Mouse (Mus musculus): ENCODE data around the gene Rab5if. TPM values are rescaled to one million over a fixed set of nuclear protein-coding genes. Genes with fewer than 3 reads are reported as not detected.
"Not testable (repeated sequence)": the region's sequence is repeated elsewhere in the genome, so short reads cannot be mapped to it uniquely, and the experiment has no call there.

Rab5if gene
- 171 and 173 TPM in 2 replicates for polyA plus RNA-seq (2015; fragmentation: Nextera tagmentation; extraction: Ambion mirVana)

GRCm38 (mm10) chr2:156862772-156863486 lies at the start of gene Rab5if:
Gene Rab5if (plus strand): TSS chr2:156863128.
- Histone ChIP-seq H3K36me3 (ENCODE audit: control insufficient read depth, insufficient read depth) (peaks cover 8% of the 10 kb centered on the region; the same call in 1 of the 2 replicates), H3K4me2 (ENCODE audit: low read depth, low read length) (peak within 1 kb of the TSS; percentile 93), H3K9ac (ENCODE audit: low read length) (peak within 1 kb of the TSS; percentile 99), H3K4me3 (ENCODE audit: low read length) (peak within 1 kb of the TSS; percentile 86), H3K27me3 (ENCODE audit: control insufficient read depth, insufficient read depth, low read length) (no peaks in the 10 kb centered on the region), H3K9me3 (replicated peaks; ENCODE audit: control insufficient read depth, low read length) (no peaks in the 10 kb centered on the region), H3K4me1 (ENCODE audit: control insufficient read depth, insufficient read depth, low read length) (peaks cover 22% of the 10 kb centered on the region), H3K27ac (ENCODE audit: low read length) (peak within 1 kb of the TSS; percentile 94)
- WGBS, result under 1% methylated on average over 95 of the region's 98 CpGs
- ATAC-seq (replicated peaks; ENCODE audit: extremely low read depth, insufficient read depth, low FRiP score), result peak; percentile 92

DNA sequence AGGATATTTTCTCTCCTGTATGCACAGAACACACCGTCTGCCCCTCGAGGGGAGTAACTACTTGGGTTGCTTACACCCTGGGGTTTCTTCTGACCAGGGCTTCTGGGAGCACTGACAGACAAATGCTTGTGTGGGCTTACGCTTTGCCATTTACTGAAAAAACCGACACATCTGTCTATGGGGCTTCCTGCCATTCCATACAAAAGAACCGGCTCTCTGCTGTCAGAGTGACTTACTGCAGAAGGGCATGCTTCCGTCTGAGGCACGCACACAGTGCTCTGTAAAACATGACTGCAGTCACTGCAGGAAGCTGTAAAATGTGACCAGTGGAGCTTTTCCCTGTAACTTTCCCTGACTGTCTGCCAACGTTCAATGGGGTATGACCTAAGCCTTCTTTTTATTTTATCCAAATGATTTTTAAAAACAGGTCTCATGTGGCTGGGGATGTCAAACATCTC lies 48.6 kb upstream of the Rab5if start:
- ATAC-seq (replicated peaks; ENCODE audit: extremely low read depth, insufficient read depth, low FRiP score), result peak; percentile 70
- 22% methylated on average over 8 of the region's 8 CpGs for WGBS
- no peaks in the 10 kb centered on the region for H3K36me3 ChIP-seq (ENCODE audit: control insufficient read depth, insufficient read depth)
- H3K27ac ChIP-seq (ENCODE audit: low read length), result peak overlapping the region; percentile 72
- H3K4me1 ChIP-seq (ENCODE audit: control insufficient read depth, insufficient read depth, low read length), result peaks cover 4% of the 10 kb centered on the region; the same call in 1 of the 2 replicates
- no peak overlapping the region for H3K4me3 ChIP-seq (ENCODE audit: low read length)
- 0 out of 2 replicates have a peak overlapping the region, but pooled peaks have one; percentile 2 for H3K9ac ChIP-seq (ENCODE audit: low read length)
- no peaks in the 10 kb centered on the region for H3K27me3 ChIP-seq (ENCODE audit: control insufficient read depth, insufficient read depth, low read length)
- H3K9me3 ChIP-seq (replicated peaks; ENCODE audit: control insufficient read depth, low read length), result no peaks in the 10 kb centered on the region
- H3K4me2 ChIP-seq (ENCODE audit: low read depth, low read length), result no peak overlapping the region

GRCm38 (mm10) chr2:156814893-156815292 lies 48.0 kb upstream of the Rab5if start:
- H3K4me3 ChIP-seq (ENCODE audit: low read length), result no peak overlapping the region
- no peaks in the 10 kb centered on the region for H3K9me3 ChIP-seq (replicated peaks; ENCODE audit: control insufficient read depth, low read length)
- ATAC-seq (replicated peaks; ENCODE audit: extremely low read depth, insufficient read depth, low FRiP score), result no peak; the same call in 1 of the 2 replicates
- peaks cover 4% of the 10 kb centered on the region; the same call in 1 of the 2 replicates for H3K4me1 ChIP-seq (ENCODE audit: control insufficient read depth, insufficient read depth, low read length)
- no peaks in the 10 kb centered on the region for H3K36me3 ChIP-seq (ENCODE audit: control insufficient read depth, insufficient read depth)
- no peak overlapping the region for H3K4me2 ChIP-seq (ENCODE audit: low read depth, low read length)
- no peak overlapping the region for H3K9ac ChIP-seq (ENCODE audit: low read length)
- H3K27me3 ChIP-seq (ENCODE audit: control insufficient read depth, insufficient read depth, low read length), result no peaks in the 10 kb centered on the region
- 30% methylated on average over 5 of the region's 5 CpGs for WGBS
- peak overlapping the region; percentile 72 for H3K27ac ChIP-seq (ENCODE audit: low read length)

- no peak overlapping the region for H3K9ac ChIP-seq (ENCODE audit: low read length)
- H3K4me3 ChIP-seq (ENCODE audit: low read length), result no peak overlapping the region
- no peak overlapping the region for H3K4me2 ChIP-seq (ENCODE audit: low read depth, low read length)
- H3K27ac ChIP-seq (ENCODE audit: low read length), result no peak overlapping the region
- ATAC-seq (replicated peaks; ENCODE audit: extremely low read depth, insufficient read depth, low FRiP score), result no peak
- H3K9me3 ChIP-seq (replicated peaks; ENCODE audit: control insufficient read depth, low read length), result no peaks in the 10 kb centered on the region
- no peaks in the 10 kb centered on the region for H3K27me3 ChIP-seq (ENCODE audit: control insufficient read depth, insufficient read depth, low read length)
- WGBS, result 64% methylated on average over 3 of the region's 3 CpGs
- H3K36me3 ChIP-seq (ENCODE audit: control insufficient read depth, insufficient read depth), result no peaks in the 10 kb centered on the region
- peaks cover 4% of the 10 kb centered on the region; the same call in 1 of the 2 replicates for H3K4me1 ChIP-seq (ENCODE audit: control insufficient read depth, insufficient read depth, low read length)
Observed at GRCm38 (mm10) chr2:156815412-156815811, 47.5 kb upstream of the Rab5if start.

GRCm38 (mm10) chr2:156816116-156816515 lies 46.8 kb upstream of the Rab5if start:
- Histone ChIP-seq H3K9me3 (replicated peaks; ENCODE audit: control insufficient read depth, low read length) (no peaks in the 10 kb centered on the region), H3K27ac (ENCODE audit: low read length) (no peak overlapping the region), H3K36me3 (ENCODE audit: control insufficient read depth, insufficient read depth) (no peaks in the 10 kb centered on the region), H3K4me1 (ENCODE audit: control insufficient read depth, insufficient read depth, low read length) (peaks cover 4% of the 10 kb centered on the region; the same call in 1 of the 2 replicates), H3K9ac (ENCODE audit: low read length) (no peak overlapping the region), H3K4me3 (ENCODE audit: low read length) (no peak overlapping the region), H3K4me2 (ENCODE audit: low read depth, low read length) (no peak overlapping the region), H3K27me3 (ENCODE audit: control insufficient read depth, insufficient read depth, low read length) (no peaks in the 10 kb centered on the region)
- ATAC-seq (replicated peaks; ENCODE audit: extremely low read depth, insufficient read depth, low FRiP score), result no peak
- 56% methylated on average over 1 of the region's 1 CpGs for WGBS

GRCm38 (mm10) chr2:156825128-156825527 lies 37.8 kb upstream of the Rab5if start:
- H3K27me3 ChIP-seq (ENCODE audit: control insufficient read depth, insufficient read depth, low read length); H3K27ac ChIP-seq (ENCODE audit: low read length); H3K9ac ChIP-seq (ENCODE audit: low read length); H3K9me3 ChIP-seq (replicated peaks; ENCODE audit: control insufficient read depth, low read length); H3K4me1 ChIP-seq (ENCODE audit: control insufficient read depth, insufficient read depth, low read length); ATAC-seq (replicated peaks; ENCODE audit: extremely low read depth, insufficient read depth, low FRiP score); H3K4me3 ChIP-seq (ENCODE audit: low read length); H3K4me2 ChIP-seq (ENCODE audit: low read depth, low read length); H3K36me3 ChIP-seq (ENCODE audit: control insufficient read depth, insufficient read depth): not testable (repeated sequence)
- 78% methylated on average over 6 of the region's 6 CpGs for WGBS

DNA sequence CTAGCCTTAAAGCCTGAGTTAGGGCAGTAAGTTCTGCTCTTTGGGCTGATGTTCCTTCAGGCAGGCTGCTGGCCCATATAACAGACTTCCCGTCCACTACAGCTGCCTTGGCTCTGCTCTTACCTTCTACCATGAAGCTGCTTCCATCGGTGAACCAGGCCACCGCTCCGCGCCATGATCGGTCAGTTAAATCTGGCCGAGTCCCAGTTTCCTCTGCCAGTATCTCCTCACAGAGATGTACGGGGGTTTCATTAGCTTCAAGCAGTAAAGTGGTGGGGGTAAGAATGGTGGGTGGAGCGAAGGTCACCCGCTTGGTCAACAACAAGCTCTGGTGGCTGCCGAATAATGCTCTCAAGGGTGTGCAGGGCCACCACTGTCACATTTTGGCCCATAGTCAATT lies 28.6 kb upstream of the Rab5if start:
- H3K27me3 ChIP-seq (ENCODE audit: control insufficient read depth, insufficient read depth, low read length), result no peaks in the 10 kb centered on the region
- H3K4me1 ChIP-seq (ENCODE audit: control insufficient read depth, insufficient read depth, low read length), result peaks cover 6% of the 10 kb centered on the region; the same call in 1 of the 2 replicates
- no peak overlapping the region for H3K4me3 ChIP-seq (ENCODE audit: low read length)
- peaks cover 26% of the 10 kb centered on the region for H3K9me3 ChIP-seq (replicated peaks; ENCODE audit: control insufficient read depth, low read length)
- WGBS, result 94% methylated on average over 11 of the region's 11 CpGs
- H3K4me2 ChIP-seq (ENCODE audit: low read depth, low read length), result no peak overlapping the region
- no peak overlapping the region for H3K27ac ChIP-seq (ENCODE audit: low read length)
- no peak for ATAC-seq (replicated peaks; ENCODE audit: extremely low read depth, insufficient read depth, low FRiP score)
- H3K9ac ChIP-seq (ENCODE audit: low read length), result no peak overlapping the region
- peaks cover 51% of the 10 kb centered on the region for H3K36me3 ChIP-seq (ENCODE audit: control insufficient read depth, insufficient read depth)

GRCm38 (mm10) chr2:156838839-156839238 lies 24.1 kb upstream of the Rab5if start:
- WGBS, result 67% methylated on average over 6 of the region's 6 CpGs
- H3K9ac ChIP-seq (ENCODE audit: low read length), result no peak overlapping the region
- H3K9me3 ChIP-seq (replicated peaks; ENCODE audit: control insufficient read depth, low read length), result no peaks in the 10 kb centered on the region
- H3K27me3 ChIP-seq (ENCODE audit: control insufficient read depth, insufficient read depth, low read length), result no peaks in the 10 kb centered on the region
- H3K27ac ChIP-seq (ENCODE audit: low read length), result peak overlapping the region; percentile 97; the same call in 1 of the 2 replicates
- peak overlapping the region; percentile 91 for H3K4me3 ChIP-seq (ENCODE audit: low read length)
- peaks cover 29% of the 10 kb centered on the region for H3K4me1 ChIP-seq (ENCODE audit: control insufficient read depth, insufficient read depth, low read length)
- no peak for ATAC-seq (replicated peaks; ENCODE audit: extremely low read depth, insufficient read depth, low FRiP score)
- peak overlapping the region; percentile 91 for H3K4me2 ChIP-seq (ENCODE audit: low read depth, low read length)
- peaks cover 21% of the 10 kb centered on the region for H3K36me3 ChIP-seq (ENCODE audit: control insufficient read depth, insufficient read depth)

Measured in heart, embryonic 16.5 days (tissue).